Mouse (Mus musculus) kidney, adult 2 months (tissue): ENCODE results near the gene Wdr47. TPM values are rescaled to one million over a fixed set of nuclear protein-coding genes. Genes with fewer than 3 reads are reported as not detected.
"Not testable (repeated sequence)": the region's sequence is repeated elsewhere in the genome, so short reads cannot be mapped to it uniquely, and the experiment has no call there.

ENCODE experiments used
- DNase-seq: peaks from one replicate; pipeline ENCODE4 v3.0.0; 2021
- H3K27ac ChIP-seq: fragments of 200-500 bp; 2 replicates; pipeline ENCODE4 v1.5.1; 2012; ENCODE audit warnings: low read depth, low read length, control low read depth, inconsistent platforms; ENCODE audit not compliant: insufficient read depth
- H3K27me3 ChIP-seq: fragments of 200-500 bp; replicated peaks from 2 replicates; pipeline ENCODE4 v1.6.1; 2012; ENCODE audit warnings: mild to moderate bottlenecking, moderate library complexity, low read length, inconsistent platforms; ENCODE audit not compliant: control insufficient read depth, insufficient read depth
- H3K36me3 ChIP-seq: fragments of 200-500 bp; 2 replicates; pipeline ENCODE4 v1.6.1; 2012; ENCODE audit warnings: mild to moderate bottlenecking, moderate library complexity, low read length, inconsistent platforms; ENCODE audit not compliant: control insufficient read depth, insufficient read depth
- H3K4me1 ChIP-seq: fragments of 200-500 bp; 2 replicates; pipeline ENCODE4 v1.6.1; 2011; ENCODE audit warnings: low read length; ENCODE audit not compliant: control insufficient read depth, insufficient read depth
- H3K4me3 ChIP-seq: fragments of 200-500 bp; 2 replicates; pipeline ENCODE4 v1.5.1; 2011; ENCODE audit warnings: mild to moderate bottlenecking, low read depth, low read length, control low read depth; ENCODE audit not compliant: insufficient read depth
- CTCF ChIP-seq: fragments of 200-500 bp; conservative IDR thresholded peaks from 2 replicates; pipeline ENCODE4 v1.5.1; 2011; ENCODE audit warnings: low read depth, mild to moderate bottlenecking, control low read depth, low read length, moderate library complexity, mixed read lengths; ENCODE audit not compliant: insufficient read depth, insufficient read length
- POLR2A ChIP-seq: fragments of 200-500 bp; IDR thresholded peaks from one replicate; pipeline ENCODE4 v1.6.1; 2011; ENCODE audit warnings: low read depth, low read length, control low read depth
- WGBS: fragments of 180-500 bp; shearing (Covaris S2); methylation state at CpG from one replicate; pipeline ENCODE4 v1.1.7; 2018; 5-methylcytosine and 5-hydroxymethylcytosine counted together
- polyA plus RNA-seq: library from polyadenylated mRNA; depleted of rRNA; stranded (reverse); fragments of >200 nt; gene quantifications from 2 replicates; pipeline ENCODE4 v1.2.3, GENCODE M21; 2012

Gene Wdr47
- polyA plus RNA-seq, 1 experiment, result 5.6 TPM

DNA sequence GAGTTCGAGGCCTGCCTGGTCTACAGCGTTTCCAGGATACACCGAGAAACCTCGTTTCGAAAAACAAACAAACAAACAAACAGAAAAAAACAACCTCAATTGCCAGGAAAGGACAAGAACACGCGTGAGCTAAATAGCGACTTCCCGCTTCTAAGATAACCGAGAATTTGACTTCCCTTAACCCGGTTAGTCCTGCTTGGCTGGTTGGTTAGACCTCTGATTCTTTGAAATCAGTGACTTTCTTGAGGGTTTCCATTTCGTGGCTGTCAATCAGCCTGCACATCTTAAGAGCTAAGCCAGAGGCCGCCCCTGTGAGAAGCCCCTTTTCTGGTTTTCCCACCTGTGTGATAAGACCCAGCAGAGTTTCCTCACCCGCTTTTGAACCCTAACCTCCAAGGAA lies 63.5 kb downstream of the Wdr47 start:
- Histone ChIP-seq H3K27me3 (no peaks in the 10 kb centered on the region), H3K27ac (no peak overlapping the region), H3K36me3 (no peaks in the 10 kb centered on the region), H3K4me3 (peak overlapping the region; percentile 100), H3K4me1 (peaks cover 9% of the 10 kb centered on the region)
- WGBS, result 15% methylated on average over 14 of the region's 14 CpGs
- TF ChIP-seq CTCF (no peak), POLR2A (no peak)
- peak; percentile 9 for DNase-seq

DNA sequence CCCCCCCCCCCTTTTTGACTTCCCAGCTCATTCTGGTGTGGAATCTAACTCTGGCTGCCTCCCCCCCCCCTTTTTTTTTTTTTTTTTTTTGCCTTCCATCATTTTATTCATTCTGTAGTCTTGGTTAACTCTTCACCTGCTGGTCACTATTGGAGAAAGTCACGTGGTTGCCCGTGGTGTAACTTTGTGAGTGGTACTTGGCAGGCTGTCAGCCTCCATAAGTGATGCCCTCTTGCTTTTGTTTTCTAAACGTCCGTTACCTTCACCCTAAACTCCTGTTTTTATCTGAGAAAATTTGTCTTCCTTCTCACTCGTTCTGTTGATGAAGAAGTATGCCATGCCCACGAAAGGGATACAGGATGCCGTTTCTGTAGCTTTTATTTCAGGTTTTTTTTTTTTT lies 64.4 kb downstream of the Wdr47 start:
- DNase-seq, result no peak
- H3K27ac ChIP-seq, result no peak overlapping the region
- H3K27me3 ChIP-seq, result no peaks in the 10 kb centered on the region
- peaks cover 9% of the 10 kb centered on the region for H3K4me1 ChIP-seq
- H3K4me3 ChIP-seq, result no peak overlapping the region
- TF ChIP-seq CTCF (no peak), POLR2A (no peak)
- no peaks in the 10 kb centered on the region for H3K36me3 ChIP-seq
- WGBS, result 77% methylated on average over 7 of the region's 7 CpGs

DNA sequence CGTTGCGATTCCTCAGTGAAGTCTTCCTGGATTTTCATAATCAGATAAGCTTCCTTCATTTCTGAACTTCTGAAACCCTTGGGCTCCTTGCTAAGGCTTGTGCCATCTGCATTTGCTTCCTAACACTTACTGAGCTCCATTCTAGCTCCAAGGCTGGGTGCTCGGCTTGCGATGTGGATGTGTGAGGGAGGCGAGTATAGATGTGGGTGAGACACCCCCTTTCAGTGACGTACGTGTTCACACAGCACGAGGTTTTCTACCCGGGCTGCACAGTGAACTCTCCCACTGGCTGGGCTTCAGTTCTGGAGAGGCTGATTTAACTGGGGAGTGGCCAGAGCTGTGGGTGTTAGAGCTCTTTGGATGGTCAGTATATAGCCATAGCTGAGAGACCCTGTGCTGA lies 67.5 kb downstream of the Wdr47 start:
- H3K4me3 ChIP-seq, result no peak overlapping the region
- no peak for DNase-seq
- no peak overlapping the region for H3K27ac ChIP-seq
- TF ChIP-seq CTCF (no peak), POLR2A (no peak)
- peaks cover 5% of the 10 kb centered on the region for H3K36me3 ChIP-seq
- H3K27me3 ChIP-seq, result no peaks in the 10 kb centered on the region
- WGBS, result 94% methylated on average over 9 of the region's 9 CpGs
- H3K4me1 ChIP-seq, result peaks cover 9% of the 10 kb centered on the region

DNA sequence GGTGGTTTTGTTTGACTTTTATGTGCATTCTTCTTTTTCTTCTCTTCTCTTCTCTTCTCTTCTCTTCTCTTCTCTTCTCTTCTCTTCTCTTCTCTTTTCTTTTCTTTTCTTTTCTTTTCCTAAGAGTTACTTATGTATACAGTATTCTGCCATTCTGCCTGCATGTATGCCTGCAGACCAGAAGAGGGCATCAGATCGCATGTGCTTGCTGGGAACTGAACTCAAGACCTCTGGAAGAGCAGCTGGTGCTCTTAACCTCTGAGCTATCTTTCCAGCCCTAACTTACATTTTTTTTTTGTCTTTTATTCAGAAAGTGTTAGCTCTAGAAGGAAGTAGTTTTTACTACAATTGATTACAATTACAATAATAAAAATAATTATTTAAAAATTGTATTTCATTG lies 69.9 kb downstream of the Wdr47 start:
- no peaks in the 10 kb centered on the region for H3K27me3 ChIP-seq
- WGBS, result 80% methylated on average over 1 of the region's 1 CpGs
- H3K4me1 ChIP-seq, result no peaks in the 10 kb centered on the region
- no peak overlapping the region for H3K27ac ChIP-seq
- peaks cover 6% of the 10 kb centered on the region for H3K36me3 ChIP-seq
- no peak overlapping the region for H3K4me3 ChIP-seq
- DNase-seq, result no peak
- TF ChIP-seq CTCF (0 out of 2 replicates have a peak, but pooled peaks have one; percentile 14), POLR2A (no peak)

DNA sequence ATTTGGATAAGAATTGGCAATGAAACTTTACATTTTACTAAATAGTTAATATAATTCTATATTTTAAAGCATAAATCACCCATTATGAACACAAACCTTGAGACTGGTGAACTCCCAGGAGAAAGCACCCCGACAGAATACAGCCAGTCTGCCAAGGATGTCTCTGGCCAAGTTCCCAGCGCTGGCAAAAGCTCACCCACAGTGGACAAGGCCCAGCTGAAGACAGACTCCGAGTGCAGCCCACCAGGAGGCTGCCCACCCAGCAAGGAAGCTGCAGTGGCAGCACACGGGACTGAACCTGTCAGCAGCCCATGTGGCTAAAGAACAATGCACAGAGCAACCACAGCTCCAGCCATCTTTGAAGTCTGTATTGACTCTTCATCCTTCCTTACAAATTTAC lies 85.5 kb downstream of the Wdr47 start:
- H3K4me1 ChIP-seq, result no peaks in the 10 kb centered on the region
- H3K27me3 ChIP-seq, result no peaks in the 10 kb centered on the region
- no peak for DNase-seq
- no peak overlapping the region for H3K4me3 ChIP-seq
- no peak for TF ChIP-seq CTCF
- TF ChIP-seq POLR2A, result no peak
- no peak overlapping the region for H3K27ac ChIP-seq
- WGBS, result 86% methylated on average over 4 of the region's 4 CpGs
- H3K36me3 ChIP-seq, result peaks cover 17% of the 10 kb centered on the region

DNA sequence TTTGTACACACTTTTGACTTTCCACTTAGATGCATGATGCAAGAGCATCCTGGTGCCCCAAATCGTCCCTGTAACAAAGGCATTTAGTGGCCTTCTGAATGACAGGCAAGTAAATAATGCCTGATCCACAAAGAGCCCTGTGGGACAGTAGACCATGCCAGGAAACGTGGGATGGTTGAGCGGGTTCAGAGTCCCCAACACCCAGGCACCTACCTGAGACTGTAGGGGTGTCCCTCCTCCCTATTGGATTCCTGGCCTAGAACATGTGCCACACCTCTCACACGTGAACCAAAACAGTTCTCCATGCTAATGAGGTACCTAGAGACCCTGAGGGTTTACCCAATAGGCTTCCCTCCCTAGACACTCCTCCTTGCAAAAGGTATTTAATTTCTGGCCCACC lies 89.9 kb downstream of the Wdr47 start:
- Histone ChIP-seq H3K4me1 (no peaks in the 10 kb centered on the region), H3K27me3 (no peaks in the 10 kb centered on the region), H3K36me3 (peaks cover 10% of the 10 kb centered on the region), H3K27ac (no peak overlapping the region), H3K4me3 (no peak overlapping the region)
- 84% methylated on average over 4 of the region's 4 CpGs for WGBS
- TF ChIP-seq POLR2A (no peak), CTCF (no peak)
- DNase-seq, result no peak

DNA sequence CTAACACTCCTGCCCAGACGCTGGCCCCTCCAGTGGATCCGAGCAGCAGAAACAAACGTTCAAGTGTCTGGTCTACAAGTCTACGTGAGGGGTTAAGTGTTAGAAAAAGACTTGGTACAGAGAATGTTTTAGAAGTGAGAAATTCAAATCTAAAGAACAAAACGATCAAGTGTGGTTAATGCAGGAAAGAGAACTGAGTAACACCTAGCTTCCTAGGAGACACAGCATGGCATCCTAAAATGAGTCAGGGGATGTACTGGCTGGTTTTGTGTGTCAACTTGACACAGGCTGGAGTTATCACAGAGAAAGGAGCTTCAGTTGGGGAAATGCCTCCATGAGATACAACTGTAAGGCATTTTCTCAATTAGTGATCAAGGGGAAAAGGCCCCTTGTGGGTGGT lies 92.5 kb downstream of the Wdr47 start:
- WGBS, result 96% methylated on average over 5 of the region's 5 CpGs
- H3K4me3 ChIP-seq, H3K36me3 ChIP-seq, H3K4me1 ChIP-seq, H3K27me3 ChIP-seq, DNase-seq, H3K27ac ChIP-seq: not testable (repeated sequence)

DNA sequence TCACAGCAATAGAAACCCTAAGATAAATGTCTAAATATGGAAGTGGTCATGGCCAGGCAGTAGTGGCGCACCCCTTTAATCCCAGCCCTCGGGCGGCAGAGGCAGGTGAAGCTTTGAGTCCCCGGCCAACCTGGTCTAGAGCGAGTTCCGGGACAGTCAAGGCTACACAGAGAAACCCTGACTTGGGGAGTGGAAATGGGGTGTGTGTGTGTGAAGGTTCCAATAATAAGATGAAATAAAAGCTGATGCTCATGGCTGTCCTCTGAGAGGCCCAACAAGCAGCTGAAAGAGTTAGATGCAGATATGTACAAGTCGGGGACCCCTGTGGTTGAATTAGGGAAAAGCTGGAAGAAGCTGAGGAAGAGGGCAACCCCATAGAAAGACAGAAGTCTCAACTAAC lies 94.6 kb downstream of the Wdr47 start:
- H3K4me3 ChIP-seq, result no peak overlapping the region
- no peaks in the 10 kb centered on the region for H3K4me1 ChIP-seq
- H3K36me3 ChIP-seq, result no peaks in the 10 kb centered on the region
- H3K27me3 ChIP-seq, result no peaks in the 10 kb centered on the region
- 96% methylated on average over 7 of the region's 7 CpGs for WGBS
- no peak for TF ChIP-seq POLR2A
- no peak for TF ChIP-seq CTCF
- H3K27ac ChIP-seq, result no peak overlapping the region
- no peak for DNase-seq
